Mouse (Mus musculus) liver, embryonic 14.5 days (tissue): ENCODE measurements at regions not wholly inside any gene's neighbourhood (a gene's known extent, or its start where the extent isn't known, plus 50 kb on each side); places are given as distances from the start of the nearest gene placed in this dataset.

Source experiments
- ATAC-seq: fragments of 200-750 bp; cut with Nextera tagmentation; 2 replicates; pipeline ENCODE4 v1.8.0; 2017; ENCODE audit warnings: moderate number of reproducible peaks, mild to moderate bottlenecking, moderate library complexity; ENCODE audit not compliant: insufficient read depth
- DNase-seq, 3 experiments: peaks; one replicate each; pipeline ENCODE4 v3.0.0-alpha.2; 2012 to 2013; ENCODE audit warnings: low read depth in 3 of 3, low spot score in 3 of 3
- H3K27ac ChIP-seq: fragments of 300-500 bp; sonication (generic); 2 replicates; pipeline ENCODE4 v1.5.1; 2014; ENCODE audit warnings: moderate library complexity, mild to moderate bottlenecking, control low read depth, inconsistent platforms
- H3K27me3 ChIP-seq: fragments of 300-500 bp; sonication (generic); 2 replicates; pipeline ENCODE4 v1.6.1; 2014; ENCODE audit warnings: mild to moderate bottlenecking, low read length, moderate library complexity; ENCODE audit not compliant: control insufficient read depth, insufficient read depth
- H3K36me3 ChIP-seq: fragments of 300-500 bp; sonication (generic); replicated peaks from 2 replicates; pipeline ENCODE4 v1.6.1; 2014; ENCODE audit warnings: low read depth; ENCODE audit not compliant: control insufficient read depth, insufficient read depth
- H3K4me1 ChIP-seq, 2 experiments: fragments of 200-500 bp in 1 of 2; fragments of 300-500 bp in 1 of 2; sonication (generic) in 1 of 2; replicated peaks; 2 replicates each; pipeline ENCODE4 v1.6.1; 2012 to 2014; ENCODE audit warnings: antibody characterized with exemption in 1 of 2, inconsistent platforms in 1 of 2, low read length in 1 of 2; ENCODE audit not compliant: control insufficient read depth in 2 of 2, insufficient read depth in 2 of 2
- H3K4me2 ChIP-seq: fragments of 300-500 bp; sonication (generic); 2 replicates; pipeline ENCODE4 v1.6.1; 2014; ENCODE audit warnings: low read depth, mild to moderate bottlenecking, control low read depth, moderate library complexity
- H3K4me3 ChIP-seq, 2 experiments: fragments of 200-500 bp in 1 of 2; fragments of 300-500 bp in 1 of 2; sonication (generic) in 1 of 2; 2 replicates each; pipeline ENCODE4 v1.5.1; 2012 to 2014; ENCODE audit warnings: low read depth in 2 of 2, low read length in 2 of 2, mild to moderate bottlenecking in 2 of 2, control low read depth in 1 of 2, inconsistent platforms in 1 of 2, moderate library complexity in 1 of 2; ENCODE audit not compliant: insufficient read depth in 1 of 2
- H3K9ac ChIP-seq: fragments of 300-500 bp; sonication (generic); replicated peaks from 2 replicates; pipeline ENCODE4 v1.6.1; 2014; ENCODE audit warnings: mild to moderate bottlenecking, control low read depth, moderate library complexity
- H3K9me3 ChIP-seq: fragments of 300-500 bp; sonication (generic); 2 replicates; pipeline ENCODE4 v1.6.1; 2016; ENCODE audit warnings: low read length, mixed read lengths; ENCODE audit not compliant: control insufficient read depth
- CTCF ChIP-seq: IDR thresholded peaks from 2 replicates; pipeline ENCODE4 v1.5.1; 2016; ENCODE audit warnings: antibody characterized with exemption, low read depth, control low read depth
- EP300 ChIP-seq: IDR thresholded peaks from 2 replicates; pipeline ENCODE4 v1.6.1; 2016; ENCODE audit warnings: antibody characterized with exemption, low read depth
- WGBS: fragments of 180-500 bp; shearing (Covaris S2); extraction: QIAGEN DNeasy Blood & Tissue Kit; methylation state at CpG from one replicate; pipeline ENCODE4 v1.1.7; 2014; ENCODE audit not compliant: insufficient replicate concordance; 5-methylcytosine and 5-hydroxymethylcytosine counted together

GRCm38 (mm10) chr16:93013881-93014280 is 187.9 kb upstream of the Runx1 start:
- ATAC-seq: no peak

GRCm38 (mm10) chr16:93013256-93013655 is 187.3 kb upstream of the Runx1 start:
- no peaks in the 10 kb centered on the region for H3K9me3 ChIP-seq
- no peaks in the 10 kb centered on the region for H3K4me1 ChIP-seq
- no peak overlapping the region for H3K4me3 ChIP-seq
- no peak for TF ChIP-seq EP300
- no peak for TF ChIP-seq CTCF
- no peak overlapping the region for H3K27ac ChIP-seq
- H3K9ac ChIP-seq: no peak overlapping the region
- ATAC-seq: no peak
- no peak for DNase-seq
- H3K27me3 ChIP-seq: no peaks in the 10 kb centered on the region
- no peak overlapping the region for H3K4me2 ChIP-seq
- WGBS: 74% methylated on average over 7 of the region's 7 CpGs
- H3K36me3 ChIP-seq: no peaks in the 10 kb centered on the region

More at GRCm38 (mm10) chr16:93013881-93014280, 187.9 kb upstream of the Runx1 start:
- H3K4me1 ChIP-seq: no peaks in the 10 kb centered on the region
- TF ChIP-seq CTCF (no peak), EP300 (no peak)
- H3K9ac ChIP-seq: no peak overlapping the region
- DNase-seq: no peak
- no peaks in the 10 kb centered on the region for H3K36me3 ChIP-seq
- H3K27me3 ChIP-seq: no peaks in the 10 kb centered on the region
- 45% methylated on average over 8 of the region's 8 CpGs for WGBS
- H3K4me2 ChIP-seq: no peak overlapping the region
- H3K9me3 ChIP-seq: no peaks in the 10 kb centered on the region
- no peak overlapping the region for H3K27ac ChIP-seq
- no peak overlapping the region for H3K4me3 ChIP-seq

- DNase-seq (no peak), ATAC-seq (no peak)
- no peaks in the 10 kb centered on the region for H3K36me3 ChIP-seq
- H3K4me1 ChIP-seq: no peaks in the 10 kb centered on the region
- TF ChIP-seq CTCF (no peak), EP300 (no peak)
- H3K27me3 ChIP-seq: no peaks in the 10 kb centered on the region; the same call in 1 of the 2 replicates
- 62% methylated on average over 1 of the region's 1 CpGs for WGBS
- H3K9me3 ChIP-seq: no peaks in the 10 kb centered on the region
- H3K4me3 ChIP-seq: no peak overlapping the region
- no peak overlapping the region for H3K9ac ChIP-seq
- H3K27ac ChIP-seq: no peak overlapping the region
- no peak overlapping the region for H3K4me2 ChIP-seq
Measured at GRCm38 (mm10) chr16:93011474-93011873, 185.5 kb upstream of the Runx1 start.

- Histone ChIP-seq H3K9me3 (no peaks in the 10 kb centered on the region), H3K27me3 (peaks cover 2% of the 10 kb centered on the region; the same call in 1 of the 2 replicates), H3K4me2 (no peak overlapping the region), H3K36me3 (no peaks in the 10 kb centered on the region), H3K4me3 (no peak overlapping the region), H3K27ac (no peak overlapping the region), H3K4me1 (no peaks in the 10 kb centered on the region), H3K9ac (no peak overlapping the region)
- WGBS: 31% methylated on average over 21 of the region's 21 CpGs
- no peak for TF ChIP-seq EP300
- TF ChIP-seq CTCF: no peak
- DNase-seq (no peak), ATAC-seq (no peak)
Measured at GRCm38 (mm10) chr16:93006321-93006984, 180.5 kb upstream of the Runx1 start.

GRCm38 (mm10) chr16:93005470-93005869 is 179.5 kb upstream of the Runx1 start:
- TF ChIP-seq CTCF (no peak), EP300 (no peak)
- Histone ChIP-seq H3K27me3 (peaks cover 2% of the 10 kb centered on the region; the same call in 1 of the 2 replicates), H3K4me2 (no peak overlapping the region), H3K4me1 (no peaks in the 10 kb centered on the region), H3K9me3 (no peaks in the 10 kb centered on the region), H3K9ac (no peak overlapping the region), H3K27ac (no peak overlapping the region), H3K4me3 (no peak overlapping the region), H3K36me3 (no peaks in the 10 kb centered on the region)
- DNase-seq: no peak
- 4% methylated on average over 8 of the region's 8 CpGs for WGBS
- ATAC-seq: no peak
